Mouse (Mus musculus): ENCODE measurements at regions not wholly inside any gene's neighbourhood (a gene's known extent, or its start where the extent isn't known, plus 50 kb on each side); places are given as distances from the start of the nearest gene placed in this dataset.

DNA sequence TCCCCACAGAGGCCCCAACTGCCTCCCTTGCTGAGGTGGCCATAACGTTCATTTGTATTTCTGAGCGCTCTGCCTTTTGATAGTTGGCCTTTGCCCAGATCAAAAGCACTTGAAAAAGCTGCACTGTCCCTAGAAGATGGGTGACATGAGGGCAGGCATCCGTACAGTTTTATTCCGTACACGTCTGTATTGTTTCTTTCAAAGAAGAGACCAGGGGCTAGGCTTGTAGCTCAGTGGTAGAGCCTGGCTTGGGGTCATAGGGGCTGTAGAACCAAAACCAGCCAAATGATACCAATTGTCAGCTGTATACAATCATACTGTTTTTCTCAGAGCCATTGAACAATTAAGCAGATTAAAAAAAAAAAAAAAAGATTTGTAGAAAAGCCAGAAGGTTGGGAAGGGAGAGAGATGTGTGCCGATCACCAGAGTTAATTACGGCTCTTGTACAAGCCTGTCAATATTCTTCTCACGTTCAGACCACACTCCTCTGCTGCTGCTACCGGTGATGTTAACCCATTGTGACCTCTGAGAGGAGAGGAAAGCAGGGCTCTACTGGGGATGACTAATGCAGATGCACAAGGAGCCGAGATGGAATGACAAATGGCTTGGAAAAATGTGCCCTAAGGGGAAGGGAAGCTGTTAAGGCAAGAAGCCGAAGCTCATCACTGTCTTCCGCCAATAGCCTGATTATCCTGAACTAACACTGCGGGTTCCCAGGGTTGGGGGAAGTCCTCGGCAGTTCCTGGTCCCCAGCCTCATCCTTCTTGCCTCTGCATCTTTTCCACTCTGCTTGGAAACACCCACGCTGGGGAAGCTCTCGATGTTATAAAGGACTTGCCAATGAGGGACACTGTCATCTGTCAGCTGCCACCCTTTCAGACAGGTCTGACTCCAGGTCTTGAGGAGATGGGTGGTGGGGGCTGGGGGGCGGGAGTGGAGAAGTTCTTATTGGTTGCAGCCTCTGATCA, 77.8 kb upstream of the Map1b start:
- Histone ChIP-seq H3K27ac (no peak overlapping the region), H3K4me1 (ENCODE audit: insufficient read depth, low read length) (peaks cover 11% of the 10 kb centered on the region; the same call in 1 of the 2 replicates), H3K27me3 (ENCODE audit: insufficient read depth, low read length) (no peaks in the 10 kb centered on the region), H3K36me3 (ENCODE audit: insufficient read depth, low read length) (no peaks in the 10 kb centered on the region), H3K4me3 (ENCODE audit: low read length) (no peak overlapping the region), H3K4me2 (ENCODE audit: low read depth, low read length) (peak overlapping the region; percentile 22), H3K9me3 (ENCODE audit: low read length) (no peaks in the 10 kb centered on the region), H3K9ac (replicated peaks; ENCODE audit: low read length) (no peak overlapping the region)
- DNase-seq (ENCODE audit: low spot score) (peak; percentile 58), ATAC-seq (peak; percentile 73; the same call in 1 of the 2 replicates)
- no peak for TF ChIP-seq CTCF (IDR thresholded peaks at IDR 0.05; ENCODE audit: low read depth)
- WGBS, result 19% methylated on average over 17 of the region's 17 CpGs

DNA sequence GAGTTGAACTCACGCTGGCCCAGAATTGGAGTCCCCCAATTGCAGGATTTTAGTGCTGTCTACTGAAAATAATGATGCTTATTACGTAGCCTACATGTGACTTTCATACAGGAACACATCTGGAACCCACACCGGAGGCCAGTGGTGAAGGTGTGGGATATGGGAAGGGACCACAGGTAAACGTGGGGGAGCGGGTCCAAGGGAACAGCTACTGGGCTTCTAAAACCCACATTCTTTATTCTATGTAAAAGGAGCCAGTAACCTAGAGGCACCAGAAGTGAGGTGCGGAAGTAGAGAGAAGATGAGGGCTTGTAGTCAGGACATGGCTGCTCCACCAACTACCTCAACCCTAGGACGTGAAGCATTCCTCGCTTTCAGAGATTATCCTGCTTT, 76.9 kb upstream of the Map1b start:
- no peak overlapping the region for H3K9ac ChIP-seq (replicated peaks; ENCODE audit: low read length)
- ATAC-seq (no peak), DNase-seq (ENCODE audit: low spot score) (no peak)
- no peaks in the 10 kb centered on the region for H3K36me3 ChIP-seq (ENCODE audit: insufficient read depth, low read length)
- H3K4me2 ChIP-seq (ENCODE audit: low read depth, low read length), result no peak overlapping the region
- no peak overlapping the region for H3K27ac ChIP-seq
- no peaks in the 10 kb centered on the region for H3K27me3 ChIP-seq (ENCODE audit: insufficient read depth, low read length)
- TF ChIP-seq CTCF (IDR thresholded peaks at IDR 0.05; ENCODE audit: low read depth), result no peak
- H3K4me1 ChIP-seq (ENCODE audit: insufficient read depth, low read length), result peaks cover 11% of the 10 kb centered on the region; the same call in 1 of the 2 replicates
- H3K4me3 ChIP-seq (ENCODE audit: low read length), result no peak overlapping the region
- WGBS, result 54% methylated on average over 8 of the region's 8 CpGs
- no peaks in the 10 kb centered on the region for H3K9me3 ChIP-seq (ENCODE audit: low read length)

DNA sequence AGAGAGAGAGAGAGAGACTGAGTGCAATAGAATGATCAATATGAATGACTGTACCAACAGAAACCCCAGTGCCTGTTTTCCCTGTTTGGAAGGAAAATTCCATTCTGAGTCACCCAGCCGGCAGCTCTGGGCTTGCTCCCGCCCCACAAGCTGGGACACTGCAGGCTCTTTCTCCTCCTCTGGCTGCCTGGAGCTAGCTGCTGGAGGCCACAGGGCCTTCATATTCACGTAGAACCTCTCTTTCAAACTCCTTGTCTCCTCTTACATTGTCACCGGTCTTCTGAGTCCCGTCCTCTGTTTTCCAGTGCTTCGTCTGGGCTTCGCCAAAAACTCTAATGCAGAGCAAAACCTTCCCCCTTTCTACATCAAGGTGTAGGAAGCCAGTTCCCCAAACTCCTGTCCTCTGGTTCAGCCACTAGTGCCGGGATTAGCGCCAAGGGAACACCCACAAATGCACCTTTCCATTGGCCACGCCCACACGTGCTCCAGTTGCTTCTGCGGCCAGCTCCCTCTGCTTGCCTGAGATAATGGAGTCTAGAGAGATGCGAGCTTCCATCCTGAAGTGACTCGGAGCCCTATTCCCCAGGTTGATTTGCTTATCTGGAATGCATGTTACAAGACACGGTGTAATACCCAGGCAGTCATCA, 76.4 kb upstream of the Map1b start:
- Histone ChIP-seq H3K9ac (replicated peaks; ENCODE audit: low read length) (no peak overlapping the region), H3K4me2 (ENCODE audit: low read depth, low read length) (no peak overlapping the region), H3K27ac (no peak overlapping the region), H3K36me3 (ENCODE audit: insufficient read depth, low read length) (no peaks in the 10 kb centered on the region), H3K4me1 (ENCODE audit: insufficient read depth, low read length) (peaks cover 11% of the 10 kb centered on the region; the same call in 1 of the 2 replicates), H3K4me3 (ENCODE audit: low read length) (no peak overlapping the region), H3K9me3 (ENCODE audit: low read length) (no peaks in the 10 kb centered on the region), H3K27me3 (ENCODE audit: insufficient read depth, low read length) (no peaks in the 10 kb centered on the region)
- DNase-seq (ENCODE audit: low spot score), result no peak
- TF ChIP-seq CTCF (IDR thresholded peaks at IDR 0.05; ENCODE audit: low read depth), result no peak
- WGBS, result 20% methylated on average over 15 of the region's 15 CpGs
- no peak for ATAC-seq

DNA sequence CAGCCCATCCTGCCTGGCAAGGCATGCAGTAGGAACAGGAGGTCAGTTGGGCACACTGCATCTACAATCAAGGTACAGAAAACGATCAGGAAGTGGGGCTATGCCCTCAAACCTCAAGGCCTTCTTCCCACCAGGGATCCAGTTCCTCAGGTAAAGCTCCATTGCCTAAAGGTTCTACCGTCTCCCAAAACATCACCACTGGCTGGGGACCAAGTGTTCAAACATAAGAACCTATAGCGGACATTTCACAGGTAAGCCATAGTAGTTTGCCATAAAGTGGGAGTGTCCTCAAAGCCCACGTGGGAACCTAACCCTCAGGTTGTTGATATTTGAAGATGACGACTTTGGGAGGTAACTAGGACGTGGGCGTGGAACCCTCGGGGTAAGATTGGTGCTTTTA, 72.3 kb upstream of the Map1b start:
- Histone ChIP-seq H3K27ac (no peak overlapping the region), H3K9me3 (ENCODE audit: low read length) (no peaks in the 10 kb centered on the region), H3K4me3 (ENCODE audit: low read length) (no peak overlapping the region), H3K4me1 (ENCODE audit: insufficient read depth, low read length) (0 out of 2 replicates have a peak, but pooled peaks cover 5% of the 10 kb centered on the region), H3K9ac (replicated peaks; ENCODE audit: low read length) (no peak overlapping the region), H3K27me3 (ENCODE audit: insufficient read depth, low read length) (no peaks in the 10 kb centered on the region), H3K36me3 (ENCODE audit: insufficient read depth, low read length) (no peaks in the 10 kb centered on the region), H3K4me2 (ENCODE audit: low read depth, low read length) (no peak overlapping the region)
- WGBS, result 90% methylated on average over 8 of the region's 8 CpGs
- ATAC-seq (no peak), DNase-seq (ENCODE audit: low spot score) (no peak)
- no peak for TF ChIP-seq CTCF (IDR thresholded peaks at IDR 0.05; ENCODE audit: low read depth)

DNA sequence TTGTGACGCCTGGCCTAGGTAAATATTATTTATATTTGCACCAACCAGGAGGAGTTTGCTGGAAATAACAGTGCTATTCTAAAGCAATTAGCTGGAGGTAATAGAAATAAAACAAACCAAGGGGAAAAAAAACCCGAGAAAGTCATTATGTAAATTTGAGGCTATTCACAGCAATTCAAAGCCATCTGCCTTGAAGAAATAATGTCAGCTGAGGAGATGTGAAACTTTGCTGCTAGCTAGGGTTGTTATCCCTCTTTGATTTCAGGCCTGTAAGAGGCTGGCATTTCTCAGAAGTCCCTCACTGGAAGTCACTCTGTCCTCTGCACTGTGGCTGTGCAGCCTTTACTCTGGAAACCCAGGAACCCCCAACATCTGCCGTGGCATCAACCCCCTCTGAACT, 67.5 kb upstream of the Map1b start:
- H3K27ac ChIP-seq, result no peak overlapping the region
- no peak overlapping the region for H3K4me2 ChIP-seq (ENCODE audit: low read depth, low read length)

DNA sequence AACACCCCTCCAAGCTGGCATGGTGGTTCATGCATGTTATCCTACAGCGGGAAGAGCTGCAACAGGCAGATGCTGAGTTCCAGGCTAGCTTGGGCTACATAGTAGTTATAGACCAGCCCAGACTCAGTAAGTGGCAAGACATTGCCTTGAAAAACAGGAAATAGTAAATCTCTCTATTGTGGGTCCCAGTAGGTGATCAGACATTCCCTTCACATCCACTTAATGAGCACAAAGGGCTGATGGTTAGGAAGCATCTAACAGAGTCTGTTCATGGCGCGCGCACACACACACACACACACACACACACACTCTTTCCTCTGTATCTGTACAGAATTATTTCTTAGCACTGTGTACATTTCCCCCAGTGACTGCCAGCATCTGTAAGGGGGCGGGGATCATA, 64.0 kb upstream of the Map1b start:
- no peak overlapping the region for H3K4me3 ChIP-seq (ENCODE audit: low read length)
- no peak overlapping the region for H3K27ac ChIP-seq
- ATAC-seq, result no peak
- H3K27me3 ChIP-seq (ENCODE audit: insufficient read depth, low read length), result no peaks in the 10 kb centered on the region
- H3K4me2 ChIP-seq (ENCODE audit: low read depth, low read length), result no peak overlapping the region
- WGBS, result 85% methylated on average over 5 of the region's 5 CpGs
- DNase-seq (ENCODE audit: low spot score), result no peak
- no peaks in the 10 kb centered on the region for H3K9me3 ChIP-seq (ENCODE audit: low read length)
- H3K9ac ChIP-seq (replicated peaks; ENCODE audit: low read length), result no peak overlapping the region
- H3K4me1 ChIP-seq (ENCODE audit: insufficient read depth, low read length), result no peaks in the 10 kb centered on the region
- no peak for TF ChIP-seq CTCF (IDR thresholded peaks at IDR 0.05; ENCODE audit: low read depth)
- H3K36me3 ChIP-seq (ENCODE audit: insufficient read depth, low read length), result no peaks in the 10 kb centered on the region

More for the DNA sequence above, 67.5 kb upstream of the Map1b start:
- no peaks in the 10 kb centered on the region for H3K4me1 ChIP-seq (ENCODE audit: insufficient read depth, low read length)
- DNase-seq (ENCODE audit: low spot score) (no peak), ATAC-seq (no peak)
- H3K4me3 ChIP-seq (ENCODE audit: low read length), result no peak overlapping the region
- no peak overlapping the region for H3K9ac ChIP-seq (replicated peaks; ENCODE audit: low read length)
- no peaks in the 10 kb centered on the region for H3K27me3 ChIP-seq (ENCODE audit: insufficient read depth, low read length)
- WGBS, result 43% methylated on average over 3 of the region's 3 CpGs
- no peaks in the 10 kb centered on the region for H3K36me3 ChIP-seq (ENCODE audit: insufficient read depth, low read length)
- H3K9me3 ChIP-seq (ENCODE audit: low read length), result no peaks in the 10 kb centered on the region
- TF ChIP-seq CTCF (IDR thresholded peaks at IDR 0.05; ENCODE audit: low read depth), result no peak

All from hindbrain, postnatal 0 days (tissue).